Mouse (Mus musculus) adrenal gland, postnatal 25 days (tissue): ENCODE measurements around the gene Ncaph. TPM values are rescaled to one million over a fixed set of nuclear protein-coding genes. Genes with fewer than 3 reads are reported as not detected.
"Not testable (repeated sequence)": the region's sequence is repeated elsewhere in the genome, so short reads cannot be mapped to it uniquely, and the experiment has no call there.

Experiments used
- DNase-seq: peaks from one replicate; pipeline ENCODE4 v3.0.0; 2021; ENCODE audit warnings: mixed read lengths
- long read RNA-seq: library from polyadenylated mRNA; stranded (forward); transcript quantifications from one replicate; pipeline ENCODE4 v2.0.0, GENCODE M21; 2021
- total RNA-seq: library from RNA; stranded (reverse); gene quantifications from 2 replicates; pipeline ENCODE4 v1.2.3, GENCODE M21; 2021

The Ncaph gene
- 6.4 and 7.5 TPM in 2 replicates for total RNA-seq
- long read RNA-seq, transcript Ncaph-201 (18 exons, 2,695 nt) = major isoform, 6 of 9 reads
- long read RNA-seq, partial matches to known transcripts = 2 of 9 reads
- long read RNA-seq, other reads (novel, unspliced or antisense) = 1 of 9 reads

DNA sequence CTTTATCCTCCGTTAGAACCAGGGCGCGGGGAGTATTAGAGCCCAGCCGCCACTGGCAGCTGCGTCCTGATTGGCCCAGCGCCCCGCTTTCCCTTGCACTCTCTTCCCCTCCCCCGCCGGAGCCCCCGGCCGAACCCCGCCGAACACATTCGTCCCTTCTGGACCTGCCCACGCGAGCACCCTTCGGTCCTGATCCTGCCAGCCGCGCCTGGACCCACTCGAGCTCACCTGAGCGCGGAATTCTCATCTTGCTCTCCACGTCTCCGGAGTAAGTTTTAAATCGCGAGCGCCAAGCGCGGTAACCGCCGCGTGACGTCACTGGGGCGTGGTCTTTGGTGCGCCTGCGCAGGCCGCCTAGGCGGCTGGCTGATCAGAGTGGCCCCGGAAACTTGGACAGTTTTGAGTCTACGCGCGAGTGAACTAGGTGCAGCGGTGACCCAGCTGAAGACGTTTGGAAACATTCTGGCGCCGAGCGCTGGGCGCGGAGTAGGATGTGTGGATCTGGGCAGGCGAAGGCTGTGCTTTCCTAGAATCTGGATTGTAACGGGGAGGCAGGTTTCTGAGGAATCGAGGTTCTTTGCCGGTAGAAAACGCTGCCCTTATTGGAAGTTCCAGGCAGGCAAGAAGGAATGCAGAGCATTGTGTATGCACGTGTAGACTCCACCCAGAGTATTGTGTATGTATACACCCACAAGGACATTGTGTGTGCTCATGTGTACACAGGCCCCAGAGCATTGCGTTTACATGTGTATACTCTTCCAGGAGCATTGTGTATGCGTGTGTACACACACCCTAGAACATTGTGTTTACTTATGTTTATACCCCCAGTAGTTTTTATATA lies at the start of gene Ncaph:
Ncaph (minus strand) TSS at position 334 of the 841 bp plus-strand sequence.
- peak; percentile 96 for DNase-seq

DNA sequence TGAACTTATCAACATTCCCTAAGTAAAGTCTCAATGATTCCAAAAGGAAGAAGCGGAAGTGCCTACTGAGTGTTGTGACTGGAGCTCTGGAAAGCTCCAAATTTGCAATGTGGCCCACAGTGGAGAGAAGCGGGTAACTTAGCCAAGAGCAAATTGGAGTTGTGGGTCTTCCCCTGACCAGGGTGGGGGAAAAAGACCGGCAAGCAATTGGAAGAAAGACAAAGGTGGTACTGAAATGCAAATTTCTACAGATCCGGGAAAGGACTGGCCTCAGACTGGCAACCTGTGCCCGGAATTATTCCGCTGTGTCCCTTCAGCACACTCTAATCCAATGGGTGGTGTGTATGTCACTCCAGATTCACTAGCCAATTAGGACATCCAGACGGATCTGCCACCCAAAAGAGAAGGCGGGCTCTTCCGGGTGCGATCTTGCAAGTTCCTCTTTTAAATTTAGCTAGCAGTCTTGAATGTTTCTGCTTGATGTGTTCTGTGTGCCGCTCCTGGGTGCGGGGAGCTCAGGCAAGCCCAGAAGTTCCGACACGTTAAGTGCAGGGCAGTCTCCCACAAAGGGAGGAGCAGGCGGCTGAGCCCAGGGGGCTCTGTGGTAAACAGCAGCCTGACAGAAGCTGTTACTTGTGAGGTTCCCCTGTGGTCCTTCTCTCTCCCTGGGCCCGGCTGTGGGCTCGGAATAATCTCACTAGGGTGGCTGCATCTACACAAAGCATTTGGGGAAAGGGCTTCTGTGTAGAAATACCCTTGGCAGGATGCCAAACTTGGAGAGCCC lies 49.0 kb upstream of the Ncaph start:
- peak; percentile 74 for DNase-seq

GRCm38 (mm10) chr2:127166261-127166660 lies 32.5 kb upstream of the Ncaph start:
- DNase-seq = not testable (repeated sequence)

DNA sequence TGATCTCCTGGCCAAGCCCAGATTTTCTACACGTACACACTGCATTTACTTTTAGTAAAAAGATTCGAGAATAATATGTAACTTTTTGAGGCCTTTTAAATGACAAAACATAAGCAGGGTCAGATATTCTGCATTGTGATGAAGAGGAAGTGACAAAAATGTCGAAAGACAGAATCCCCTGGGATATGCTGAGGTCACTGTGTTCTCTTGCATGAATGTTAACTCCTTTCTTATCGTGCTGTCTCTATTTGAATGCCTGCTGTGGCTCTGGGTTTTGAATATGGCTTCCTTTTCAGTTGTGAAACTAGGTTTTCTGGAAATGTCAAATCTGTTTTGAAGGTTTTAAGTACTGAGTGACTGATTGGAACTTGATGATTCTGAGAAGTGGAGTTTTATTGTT lies 31.9 kb upstream of the Ncaph start:
- no peak for DNase-seq

GRCm38 (mm10) chr2:127145699-127146098 lies 11.9 kb upstream of the Ncaph start:
- no peak for DNase-seq

GRCm38 (mm10) chr2:127143158-127144063 lies 9.7 kb upstream of the Ncaph start, which contains the start of gene Itpripl1:
Itpripl1 (minus strand) TSS chr2:127143442.
- DNase-seq = peak; percentile 80

DNA sequence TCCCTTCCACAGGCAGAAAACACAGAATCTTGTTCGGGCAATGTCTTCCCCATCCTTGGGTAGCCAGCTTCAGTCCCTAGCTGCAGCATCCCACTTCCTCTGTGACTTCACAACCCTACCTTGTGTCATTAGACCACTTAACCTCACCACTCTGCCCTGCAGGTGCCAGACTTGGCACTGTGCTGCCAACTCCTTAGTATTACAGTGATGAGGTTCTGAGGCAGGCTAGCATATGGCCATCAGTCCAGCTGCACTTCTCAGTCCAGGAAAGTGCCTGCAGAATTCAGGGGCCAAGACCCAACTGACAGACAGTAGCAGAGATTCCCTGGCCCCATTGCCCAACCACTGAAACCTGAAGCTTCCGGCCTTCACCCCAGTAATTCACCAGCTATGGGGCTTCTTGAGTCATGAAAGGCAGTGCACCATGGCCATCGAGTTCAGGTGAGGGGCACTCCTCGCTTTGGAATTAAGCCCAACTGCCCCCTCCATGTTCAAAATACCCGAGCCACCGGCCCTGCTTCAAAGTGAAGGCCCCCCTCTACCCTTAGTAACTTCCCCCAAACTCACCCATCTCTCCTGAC lies 8.9 kb upstream of the Ncaph start:
- no peak for DNase-seq

DNA sequence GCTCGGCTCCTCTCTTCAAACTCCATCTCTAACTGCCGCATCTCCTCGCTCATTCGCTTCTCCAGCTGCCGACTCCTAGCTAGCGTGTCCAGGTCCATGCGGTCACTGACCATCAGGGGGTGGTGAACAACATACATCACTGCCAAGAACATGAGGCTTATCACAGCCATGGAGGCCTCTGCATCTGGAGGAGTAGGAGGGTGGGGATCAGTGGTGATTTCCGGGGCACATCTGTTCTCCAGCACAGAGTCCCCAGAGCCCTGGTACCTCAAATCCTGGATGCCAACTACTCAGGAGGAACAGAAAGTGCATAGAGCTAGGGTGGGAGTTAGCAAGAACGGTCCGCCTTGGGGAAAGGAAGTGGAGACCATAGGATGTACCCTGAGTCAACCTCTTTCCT lies 8.3 kb upstream of the Ncaph start:
- DNase-seq = no peak

DNA sequence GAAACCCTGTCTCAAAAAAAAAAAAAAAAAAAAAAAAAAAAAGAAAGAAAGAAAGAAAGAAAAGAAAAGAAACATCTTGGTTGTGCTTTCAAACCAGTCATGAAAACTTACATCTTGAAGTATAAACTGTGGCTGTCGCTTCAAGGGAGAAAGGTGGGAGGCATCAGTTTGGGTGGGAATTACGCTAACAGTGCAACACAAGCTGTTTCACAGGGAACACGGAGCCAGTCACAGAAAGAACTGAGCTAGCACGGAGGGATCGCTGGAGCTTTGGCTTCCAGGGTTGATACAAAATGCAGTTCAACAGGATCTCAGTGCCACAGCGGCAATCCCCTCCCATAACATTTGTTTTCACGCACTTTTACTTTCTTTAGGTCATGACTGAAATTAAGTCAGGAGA lies 6.3 kb upstream of the Ncaph start:
- no peak for DNase-seq

GRCm38 (mm10) chr2:127139605-127140004 lies 5.9 kb upstream of the Ncaph start:
- DNase-seq = no peak

DNA sequence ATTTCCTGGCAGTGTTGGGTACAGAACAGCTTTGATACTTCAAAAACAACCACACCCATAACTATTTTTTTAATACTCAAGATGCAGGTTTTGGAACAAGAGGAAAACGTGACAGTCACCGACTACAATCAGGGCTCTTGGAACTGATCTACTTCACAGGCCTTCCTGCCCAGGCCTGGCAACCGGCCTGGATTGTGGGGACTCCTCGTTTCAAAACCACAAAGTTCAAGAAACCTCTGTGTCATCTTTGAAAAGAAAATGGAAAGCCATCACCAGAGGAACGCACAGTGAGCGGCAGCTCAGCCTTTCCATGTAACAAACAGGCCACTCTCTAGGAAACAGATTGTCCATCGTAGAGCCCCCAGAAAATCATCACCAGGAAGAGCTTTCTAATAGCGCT lies 5.3 kb upstream of the Ncaph start:
- DNase-seq = no peak

- no peak for DNase-seq
Observed at GRCm38 (mm10) chr2:127138449-127138848, 4.7 kb upstream of the Ncaph start.

DNA sequence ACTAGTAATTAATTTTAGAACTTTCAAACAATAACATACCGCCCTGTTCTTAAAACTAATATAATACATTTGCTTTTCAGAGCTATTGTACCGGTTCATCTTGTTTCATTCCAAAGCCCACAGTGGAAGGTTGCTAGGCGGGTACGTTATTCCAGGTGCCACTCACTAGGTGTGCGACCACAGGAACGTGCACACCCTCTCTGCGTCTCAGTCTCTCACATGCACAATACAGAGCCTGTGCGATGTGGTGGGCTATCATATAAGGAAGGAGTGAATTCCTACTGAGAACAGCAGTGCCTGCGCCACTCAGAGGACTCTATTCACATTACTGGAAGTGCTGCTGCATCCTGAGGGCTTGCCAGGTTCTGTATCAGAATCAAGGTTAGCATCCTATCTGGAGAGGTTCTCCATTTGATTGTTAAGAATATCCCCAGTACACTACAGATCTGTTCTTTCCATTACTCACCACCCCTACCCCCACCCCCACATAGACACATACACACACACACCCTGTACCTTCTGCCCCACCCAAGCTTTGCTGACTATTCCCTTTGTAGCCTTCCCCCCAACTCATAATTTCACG lies 4.2 kb upstream of the Ncaph start:
- no peak for DNase-seq

DNA sequence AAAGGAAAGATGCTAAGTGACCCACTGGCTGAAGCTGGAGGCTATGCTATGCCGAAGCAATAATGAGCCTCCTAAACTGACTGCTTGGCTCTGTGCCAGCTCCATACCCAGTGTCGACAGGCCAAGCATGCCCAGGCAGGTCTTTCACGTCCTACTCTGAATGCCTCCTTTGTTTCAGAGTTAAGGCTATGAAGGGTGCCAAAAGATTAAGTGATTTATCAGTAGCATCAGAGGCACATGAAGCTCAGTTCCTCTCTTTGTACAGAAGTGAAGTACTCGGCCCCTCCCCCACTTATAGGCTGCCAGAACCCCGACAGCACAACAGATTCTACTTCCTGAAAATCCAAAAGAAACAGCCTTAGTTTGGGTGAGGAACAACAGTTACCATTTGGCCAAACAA lies 3.2 kb upstream of the Ncaph start:
- DNase-seq = no peak

GRCm38 (mm10) chr2:127135255-127135654 lies 1.5 kb upstream of the Ncaph start:
- DNase-seq = not testable (repeated sequence)

DNA sequence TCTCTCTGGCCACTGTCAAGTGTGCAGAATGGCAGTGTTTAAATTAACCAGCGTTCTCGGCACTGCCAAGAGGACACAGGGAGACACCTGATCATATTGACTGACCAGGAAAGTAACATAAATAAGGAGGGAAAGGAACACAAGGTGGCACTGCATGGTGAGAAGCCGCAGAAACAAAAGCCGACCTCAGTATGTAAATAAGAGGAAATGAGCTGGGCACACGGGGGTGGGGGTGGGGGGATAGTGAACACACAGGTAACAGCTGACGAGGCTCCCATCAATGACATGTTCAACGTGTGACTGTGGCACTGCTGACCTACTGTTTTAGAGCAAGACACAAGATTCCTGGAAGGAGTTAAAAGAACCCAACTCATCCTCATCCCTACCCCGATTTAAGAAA lies 2.4 kb downstream of the Ncaph start:
- DNase-seq = no peak

DNA sequence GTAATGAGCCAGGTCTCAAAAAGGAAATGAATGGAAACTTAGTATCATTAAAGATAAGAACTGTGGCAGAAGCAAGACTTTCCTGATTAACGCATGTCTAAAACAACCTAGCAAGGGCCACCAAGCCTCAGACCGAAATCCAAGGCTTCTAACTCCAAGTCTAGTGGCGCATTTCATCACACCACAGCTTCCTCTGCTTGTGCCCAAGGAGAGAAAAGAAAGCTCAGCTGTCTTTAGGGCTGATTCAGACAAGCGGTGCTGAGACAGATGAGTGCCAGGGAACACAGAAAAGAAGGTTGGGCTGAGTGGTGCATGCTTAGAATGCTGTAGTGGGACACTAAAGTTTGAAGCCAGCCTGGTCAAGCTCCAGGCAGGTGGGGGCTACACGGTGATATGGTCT lies 4.8 kb downstream of the Ncaph start:
- no peak for DNase-seq

DNA sequence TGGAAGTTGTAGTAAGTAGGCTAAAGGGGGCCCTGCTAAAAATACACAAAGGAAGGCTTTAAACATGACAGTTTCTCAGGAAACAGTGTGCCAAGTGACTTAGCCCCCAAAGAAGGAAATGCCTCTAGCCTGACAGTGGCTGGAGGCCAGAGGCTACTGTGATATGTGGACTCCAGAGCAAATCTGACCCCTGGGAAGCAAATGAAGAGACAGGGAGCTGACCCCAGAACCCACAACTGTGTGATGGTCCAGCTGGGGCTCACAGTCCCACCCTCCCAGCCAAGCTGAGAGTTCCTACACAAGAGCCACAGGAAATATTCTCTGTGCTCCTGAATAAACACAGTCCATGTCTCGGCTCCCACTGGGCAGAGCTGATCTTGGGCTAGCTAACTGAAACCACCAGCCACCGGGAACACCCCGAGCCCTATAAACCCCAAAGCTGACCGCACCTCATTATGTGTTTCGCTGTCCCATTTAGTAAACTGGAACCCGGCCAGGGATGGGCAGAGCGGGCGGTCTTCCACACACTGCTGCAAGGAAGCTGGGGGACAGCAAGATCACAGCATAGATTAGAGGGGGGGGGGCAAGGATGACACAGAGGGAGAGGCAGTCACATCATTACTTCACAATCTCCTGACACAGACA lies 12.0 kb downstream of the Ncaph start:
- DNase-seq = no peak

DNA sequence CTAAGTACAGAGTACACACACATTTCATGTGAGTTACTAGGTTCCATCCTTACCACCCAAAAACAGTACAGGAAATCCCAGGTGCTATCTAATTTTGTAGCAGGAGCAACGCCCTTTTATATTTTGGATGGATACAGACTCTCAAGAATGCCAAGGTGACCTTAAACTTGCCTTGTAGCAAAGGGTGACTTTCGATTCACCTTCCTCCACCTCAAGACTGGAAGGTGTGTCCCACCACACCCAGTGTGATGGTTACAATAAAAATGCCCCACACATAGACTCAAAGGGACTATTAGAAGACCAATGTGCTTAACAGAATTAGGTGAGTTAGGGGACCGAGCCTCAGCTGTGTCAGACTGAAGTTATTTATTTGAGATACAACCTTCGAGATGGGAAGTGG lies 24.8 kb downstream of the Ncaph start:
- no peak for DNase-seq

DNA sequence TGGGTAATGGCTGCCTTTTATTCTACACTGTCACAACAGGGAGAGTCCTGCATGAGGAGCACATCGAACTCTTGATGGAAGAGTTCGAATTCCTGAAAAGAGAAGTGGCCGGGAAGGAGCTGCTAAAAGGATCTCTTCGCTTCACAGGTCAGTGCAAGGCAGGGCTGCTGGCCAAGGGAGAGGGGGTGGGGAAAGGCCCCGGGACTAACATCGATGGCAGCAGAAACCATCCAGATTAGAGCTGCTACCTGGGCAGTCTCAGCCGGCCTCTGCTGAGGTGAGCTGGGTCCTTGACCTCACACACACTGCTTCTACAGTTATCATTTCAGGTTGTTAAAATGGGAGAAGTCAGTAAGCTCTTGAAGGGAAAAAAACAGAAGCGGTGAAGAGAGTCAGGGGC lies 41.8 kb downstream of the Ncaph start:
- no peak for DNase-seq

DNA sequence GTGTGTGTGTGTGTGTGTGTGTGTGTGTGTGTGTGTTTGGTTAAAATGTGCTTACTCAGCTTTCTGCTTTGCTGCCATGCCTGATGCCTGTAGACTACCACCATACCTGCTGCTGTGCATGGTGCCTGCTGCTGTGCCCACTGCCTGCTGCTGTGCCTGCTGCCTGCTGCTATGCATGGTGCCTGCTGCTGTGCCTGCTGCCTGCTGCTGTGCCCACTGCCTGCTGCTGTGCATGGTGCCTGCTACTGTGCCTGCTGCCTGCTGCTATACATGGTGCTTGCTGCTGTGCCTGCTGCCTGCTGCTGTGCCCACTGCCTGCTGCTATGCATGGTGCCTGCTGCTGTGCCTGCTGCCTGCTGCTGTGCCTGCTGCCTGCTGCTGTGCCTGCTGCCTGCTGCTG lies 43.6 kb downstream of the Ncaph start:
- not testable (repeated sequence) for DNase-seq
